Mouse (Mus musculus) embryonic facial prominence, embryonic 11.5 days (tissue): ENCODE measurements around the gene Mtmr2. TPM values are rescaled to one million over a fixed set of nuclear protein-coding genes. Genes with fewer than 3 reads are reported as not detected.
A peak's percentile ranks its signal among the peaks of the same experiment; 100 is the strongest.

Experiments
- ATAC-seq: fragments of 200-750 bp; cut with Nextera tagmentation; replicated peaks from 2 replicates; pipeline ENCODE4 v1.8.0; 2017; ENCODE audit warnings: low read depth; ENCODE audit not compliant: insufficient number of reproducible peaks, low FRiP score, low TSS enrichment
- DNase-seq: peaks from one replicate; pipeline ENCODE4 v3.0.0-alpha.2; 2015; ENCODE audit warnings: low spot score
- H3K27ac ChIP-seq: fragments of 300-500 bp; sonication (generic); replicated peaks from 2 replicates; pipeline ENCODE4 v1.5.1; 2014; ENCODE audit warnings: mild to moderate bottlenecking, low read depth, low read length, control low read depth
- H3K27me3 ChIP-seq: fragments of 300-500 bp; sonication (generic); 2 replicates; pipeline ENCODE4 v1.6.1; 2014; ENCODE audit warnings: mild to moderate bottlenecking, low read length, moderate library complexity, mixed read lengths; ENCODE audit not compliant: control insufficient read depth, insufficient read depth
- H3K36me3 ChIP-seq: fragments of 300-500 bp; sonication (generic); replicated peaks from 2 replicates; pipeline ENCODE4 v1.6.1; 2014; ENCODE audit warnings: low read depth, mild to moderate bottlenecking, low read length, moderate library complexity, mixed read lengths; ENCODE audit not compliant: control insufficient read depth, insufficient read depth
- H3K4me1 ChIP-seq: fragments of 300-500 bp; sonication (generic); 2 replicates; pipeline ENCODE4 v1.6.1; 2014; ENCODE audit warnings: low read length, mixed read lengths; ENCODE audit not compliant: control insufficient read depth, insufficient read depth
- H3K4me2 ChIP-seq: fragments of 300-500 bp; sonication (generic); 2 replicates; pipeline ENCODE4 v1.6.1; 2014; ENCODE audit warnings: low read depth, mild to moderate bottlenecking, control low read depth, low read length, moderate library complexity
- H3K4me3 ChIP-seq: fragments of 300-500 bp; sonication (generic); 2 replicates; pipeline ENCODE4 v1.5.1; 2014; ENCODE audit warnings: low read depth, low read length, control low read depth
- H3K9ac ChIP-seq: fragments of 300-500 bp; sonication (generic); replicated peaks from 2 replicates; pipeline ENCODE4 v1.6.1; 2014; ENCODE audit warnings: mild to moderate bottlenecking, control low read depth, low read length
- H3K9me3 ChIP-seq: fragments of 300-500 bp; sonication (generic); replicated peaks from 2 replicates; pipeline ENCODE4 v1.6.1; 2016; ENCODE audit warnings: mild to moderate bottlenecking, low read length, inconsistent platforms, mixed read lengths; ENCODE audit not compliant: control insufficient read depth
- WGBS: fragments of 180-500 bp; shearing (Covaris S2); extraction: QIAGEN DNeasy Blood & Tissue Kit; methylation state at CpG from one replicate; pipeline ENCODE4 v1.1.7; 2014; 5-methylcytosine and 5-hydroxymethylcytosine counted together
- polyA plus RNA-seq: library from polyadenylated mRNA; unstranded; fragments of >200 nt; fragmentation: Nextera tagmentation; extraction: Ambion mirVana; gene quantifications from 2 replicates; pipeline ENCODE4 v1.2.1, GENCODE M21; 2014

The Mtmr2 gene
- 89.5 and 90.1 TPM in 2 replicates for polyA plus RNA-seq

DNA sequence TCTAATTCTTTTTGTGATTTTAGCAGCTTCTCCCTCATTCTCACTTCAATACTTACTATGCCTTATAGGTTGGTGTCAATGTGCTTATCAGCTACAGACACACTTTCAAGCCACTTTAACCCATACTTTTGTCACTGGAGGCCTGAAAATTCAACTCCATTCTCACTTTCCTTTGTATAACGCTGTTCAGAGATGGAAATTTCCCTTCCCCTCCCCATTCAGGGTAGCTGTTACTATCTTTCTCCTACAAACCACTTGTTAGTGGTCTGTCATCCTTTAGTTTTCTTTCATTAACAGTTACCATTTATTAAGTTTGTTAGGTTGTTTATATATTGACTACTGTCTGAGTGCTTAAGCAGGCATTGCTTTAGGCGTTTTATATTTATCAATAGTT is at the start of gene Mtmr2:
Gene Mtmr2, plus strand, starts transcription at position 7 of the 394 bp plus-strand sequence.
- H3K36me3 ChIP-seq: no peaks in the 10 kb centered on the region
- ATAC-seq: peak; percentile 3; the same call in 1 of the 2 replicates
- peak within 1 kb of the TSS; percentile 41 for H3K27ac ChIP-seq
- H3K9ac ChIP-seq: peak within 1 kb of the TSS; percentile 80
- no peak for DNase-seq
- 44% methylated on average over 2 of the region's 2 CpGs for WGBS
- H3K4me1 ChIP-seq: no peaks in the 10 kb centered on the region
- peak within 1 kb of the TSS; percentile 60 for H3K4me2 ChIP-seq
- H3K4me3 ChIP-seq: peak within 1 kb of the TSS; percentile 60
- no peaks in the 10 kb centered on the region for H3K27me3 ChIP-seq
- no peaks in the 10 kb centered on the region for H3K9me3 ChIP-seq

DNA sequence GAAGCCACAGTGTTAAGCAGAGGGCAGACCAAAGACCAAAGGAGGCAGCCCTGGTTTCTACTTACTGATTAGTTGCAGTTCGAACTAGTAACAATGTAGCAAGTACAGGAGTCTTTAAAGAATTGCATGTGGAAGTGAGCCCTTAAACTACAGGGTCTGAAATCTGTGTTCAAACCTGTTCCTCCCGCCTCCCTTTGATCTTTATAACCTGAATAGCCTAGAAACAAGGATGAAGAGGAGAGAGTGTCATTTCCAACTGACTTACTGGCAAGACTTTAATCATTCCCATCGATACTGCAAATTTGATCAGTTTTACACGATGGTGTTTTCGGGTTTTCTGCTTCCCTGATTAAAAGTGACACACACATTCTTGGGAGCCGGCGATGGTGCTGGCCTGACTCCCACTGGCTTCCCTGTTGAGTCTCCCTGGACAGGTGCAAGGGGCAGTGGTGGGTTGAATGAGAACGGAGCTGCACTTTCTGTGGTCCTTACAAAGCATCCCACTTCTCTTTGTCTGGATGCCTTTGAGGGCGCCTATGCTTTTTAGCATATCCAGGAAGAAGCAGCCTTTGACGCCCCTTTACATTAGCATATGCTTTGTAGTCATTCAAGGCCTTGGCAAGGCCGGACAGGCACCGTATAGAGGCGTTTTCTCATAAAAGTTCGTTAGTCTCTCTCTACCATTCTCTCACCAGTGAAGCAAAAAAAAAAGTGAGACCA is 49.0 kb upstream of the Mtmr2 start:
- ATAC-seq (0 out of 2 replicates have a peak, but pooled peaks have one; percentile 56), DNase-seq (no peak)
- Histone ChIP-seq H3K27me3 (no peaks in the 10 kb centered on the region), H3K9me3 (no peaks in the 10 kb centered on the region), H3K4me3 (no peak overlapping the region), H3K36me3 (no peaks in the 10 kb centered on the region), H3K27ac (no peak overlapping the region), H3K9ac (no peak overlapping the region), H3K4me1 (no peaks in the 10 kb centered on the region), H3K4me2 (no peak overlapping the region)
- WGBS: 39% methylated on average over 14 of the region's 14 CpGs

DNA sequence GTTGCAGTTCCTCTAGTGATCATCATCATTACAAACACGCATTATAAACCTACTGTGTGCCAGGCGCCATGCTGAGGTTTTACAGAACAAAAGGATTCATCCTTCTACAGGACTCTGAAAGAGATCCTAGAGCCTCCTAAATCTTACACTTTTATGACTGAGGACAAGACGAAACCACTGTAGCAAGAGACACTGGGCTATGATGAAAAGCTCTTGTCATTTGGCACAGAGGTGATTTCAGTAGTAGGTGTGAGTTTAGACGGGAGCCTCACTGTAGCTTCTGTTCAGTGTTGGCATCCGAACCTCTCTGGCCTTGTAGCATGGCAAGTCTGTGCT is 48.5 kb upstream of the Mtmr2 start:
- H3K9ac ChIP-seq: no peak overlapping the region
- no peak overlapping the region for H3K4me3 ChIP-seq
- no peaks in the 10 kb centered on the region for H3K9me3 ChIP-seq
- H3K4me2 ChIP-seq: no peak overlapping the region
- DNase-seq (no peak), ATAC-seq (no peak)
- no peaks in the 10 kb centered on the region for H3K27me3 ChIP-seq
- H3K4me1 ChIP-seq: no peaks in the 10 kb centered on the region
- 63% methylated on average over 5 of the region's 5 CpGs for WGBS
- no peaks in the 10 kb centered on the region for H3K36me3 ChIP-seq
- H3K27ac ChIP-seq: no peak overlapping the region

DNA sequence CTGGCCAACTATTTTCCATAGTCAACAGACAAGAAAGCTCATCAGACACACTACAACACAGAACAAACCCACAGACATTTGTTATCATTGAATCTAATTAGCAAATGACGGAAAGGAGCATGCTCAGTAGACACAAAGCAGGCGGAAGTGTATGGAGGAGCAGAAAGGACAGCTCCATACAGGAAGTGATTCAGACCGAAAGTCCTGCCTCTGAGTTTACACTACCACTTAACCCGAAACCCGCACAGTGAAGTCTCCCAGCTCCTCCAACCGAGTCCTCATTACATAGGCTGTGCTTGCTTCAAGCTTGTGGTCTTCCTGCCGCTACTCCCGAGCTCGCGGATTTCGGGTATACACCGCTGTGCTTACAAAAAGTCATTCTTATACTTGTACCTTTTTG is 46.4 kb upstream of the Mtmr2 start:
- WGBS: 89% methylated on average over 12 of the region's 12 CpGs
- no peaks in the 10 kb centered on the region for H3K9me3 ChIP-seq
- no peak overlapping the region for H3K9ac ChIP-seq
- no peak overlapping the region for H3K27ac ChIP-seq
- no peaks in the 10 kb centered on the region for H3K4me1 ChIP-seq
- no peak for ATAC-seq
- H3K4me2 ChIP-seq: no peak overlapping the region
- no peaks in the 10 kb centered on the region for H3K27me3 ChIP-seq
- DNase-seq: no peak
- no peaks in the 10 kb centered on the region for H3K36me3 ChIP-seq
- H3K4me3 ChIP-seq: no peak overlapping the region

DNA sequence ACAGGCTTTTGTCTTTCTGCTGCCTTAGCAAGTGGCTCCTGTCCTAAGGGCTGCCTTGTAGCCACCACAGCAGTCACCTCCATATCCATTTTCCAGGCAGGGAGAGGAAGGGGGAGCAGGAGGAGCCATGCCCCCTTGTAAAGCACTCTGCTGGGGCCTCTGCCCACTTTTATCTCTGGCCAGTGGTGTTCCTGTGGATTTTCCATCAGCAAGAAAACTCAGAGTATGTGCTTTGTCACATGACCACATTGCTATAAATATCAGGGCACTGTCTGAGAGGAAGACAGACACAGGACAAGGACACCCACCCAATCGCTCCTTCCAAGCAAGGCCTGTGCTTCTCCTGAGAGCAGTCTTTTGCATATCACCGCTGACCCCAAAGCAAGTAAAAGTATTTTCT is 45.1 kb upstream of the Mtmr2 start:
- ATAC-seq (no peak), DNase-seq (no peak)
- Histone ChIP-seq H3K27ac (no peak overlapping the region), H3K9ac (no peak overlapping the region), H3K9me3 (no peaks in the 10 kb centered on the region), H3K27me3 (no peaks in the 10 kb centered on the region), H3K4me3 (no peak overlapping the region), H3K4me1 (no peaks in the 10 kb centered on the region), H3K36me3 (no peaks in the 10 kb centered on the region), H3K4me2 (no peak overlapping the region)
- 87% methylated on average over 2 of the region's 2 CpGs for WGBS

DNA sequence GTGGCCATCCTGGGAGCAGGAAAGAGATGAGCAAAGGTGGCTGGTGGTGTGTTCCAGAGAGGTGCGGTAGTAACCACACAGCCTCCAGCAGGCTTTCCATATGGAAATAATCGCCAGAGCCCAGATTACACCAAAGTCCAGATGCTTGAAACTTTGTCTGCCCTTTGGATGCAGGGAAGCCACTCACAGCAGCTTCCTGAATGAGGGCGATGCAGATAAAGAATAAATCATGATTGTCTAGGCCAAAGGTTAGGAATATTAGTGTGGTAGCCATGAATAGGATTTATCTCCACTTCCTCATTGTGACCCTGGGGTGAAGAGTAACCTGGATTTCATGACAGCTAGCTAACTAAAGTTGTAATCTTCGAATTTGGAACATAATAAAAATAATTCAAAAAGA is 43.3 kb upstream of the Mtmr2 start:
- Histone ChIP-seq H3K9me3 (no peaks in the 10 kb centered on the region), H3K27me3 (no peaks in the 10 kb centered on the region), H3K9ac (no peak overlapping the region), H3K36me3 (no peaks in the 10 kb centered on the region), H3K4me3 (no peak overlapping the region), H3K4me2 (no peak overlapping the region), H3K4me1 (no peaks in the 10 kb centered on the region), H3K27ac (no peak overlapping the region)
- DNase-seq (peak; percentile 14), ATAC-seq (no peak)
- 64% methylated on average over 4 of the region's 4 CpGs for WGBS

DNA sequence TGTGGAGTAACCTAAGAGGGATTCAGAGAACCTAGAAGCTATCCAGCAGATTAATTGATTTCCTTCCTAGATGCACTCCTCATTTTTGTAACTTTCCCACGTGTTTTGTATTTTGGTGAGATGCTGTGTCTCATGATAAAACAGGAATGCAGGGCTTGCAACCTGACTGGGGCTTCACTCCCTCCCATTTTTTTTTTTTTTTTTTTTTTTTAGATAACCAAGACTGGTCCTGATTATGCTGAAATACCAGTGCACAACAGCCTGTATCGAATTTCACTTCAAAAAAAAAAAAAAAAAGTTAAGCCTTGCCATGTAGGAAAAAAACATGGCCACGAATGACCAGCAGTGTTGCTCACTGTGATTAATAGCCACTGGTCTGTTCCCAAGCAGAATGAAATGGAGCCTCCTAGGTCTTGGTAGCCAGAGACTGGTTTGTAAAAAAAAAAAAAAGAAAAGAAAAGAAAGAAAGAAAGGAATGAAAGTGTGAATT is 41.1 kb upstream of the Mtmr2 start:
- H3K4me2 ChIP-seq: no peak overlapping the region
- no peaks in the 10 kb centered on the region for H3K9me3 ChIP-seq
- no peak overlapping the region for H3K4me3 ChIP-seq
- DNase-seq (peak; percentile 27), ATAC-seq (no peak)
- WGBS: 28% methylated on average over 3 of the region's 3 CpGs
- no peak overlapping the region for H3K27ac ChIP-seq
- no peaks in the 10 kb centered on the region for H3K36me3 ChIP-seq
- no peak overlapping the region for H3K9ac ChIP-seq
- H3K27me3 ChIP-seq: no peaks in the 10 kb centered on the region
- H3K4me1 ChIP-seq: no peaks in the 10 kb centered on the region

DNA sequence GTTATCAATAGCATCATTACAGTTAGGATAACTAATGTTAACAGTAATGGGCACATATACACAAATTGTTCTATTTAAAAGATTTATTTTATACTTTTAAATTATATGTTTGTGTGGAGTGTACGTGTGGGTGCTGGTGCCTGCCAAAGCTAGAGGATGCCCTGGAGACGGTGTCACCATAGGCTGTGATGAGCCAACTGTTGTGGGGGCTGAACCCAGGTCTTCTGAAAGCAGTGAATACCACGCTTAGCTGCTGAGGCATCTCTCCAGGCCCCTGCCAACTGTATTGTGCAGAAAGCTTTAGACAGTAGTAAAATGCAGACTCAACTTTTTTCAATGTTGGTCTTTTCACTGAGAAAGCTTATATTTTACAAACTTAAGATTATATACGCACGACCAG is 38.8 kb upstream of the Mtmr2 start:
- no peak for DNase-seq
- 89% methylated on average over 5 of the region's 5 CpGs for WGBS
- no peak overlapping the region for H3K9ac ChIP-seq
- no peak for ATAC-seq
- no peak overlapping the region for H3K4me2 ChIP-seq
- H3K27ac ChIP-seq: no peak overlapping the region
- no peaks in the 10 kb centered on the region for H3K36me3 ChIP-seq
- no peaks in the 10 kb centered on the region for H3K9me3 ChIP-seq
- no peaks in the 10 kb centered on the region for H3K27me3 ChIP-seq
- no peaks in the 10 kb centered on the region for H3K4me1 ChIP-seq
- no peak overlapping the region for H3K4me3 ChIP-seq
